Mouse (Mus musculus) C2C12 (cell line): Measurements from ENCODE around the gene Ift52. TPM values are rescaled to one million over a fixed set of nuclear protein-coding genes. Genes with fewer than 3 reads are reported as not detected.

Experiments
- H3K27me3 ChIP-seq: one replicate; pipeline ENCODE4 v1.6.1; 2011; ENCODE audit not compliant: control insufficient read depth, insufficient read depth, insufficient read length
- H3K36me3 ChIP-seq: one replicate; pipeline ENCODE4 v1.6.1; 2011; ENCODE audit not compliant: control insufficient read depth, insufficient read depth
- H3K4me3 ChIP-seq: one replicate; pipeline ENCODE4 v1.5.1; 2011; ENCODE audit warnings: mild to moderate bottlenecking, control low read depth; ENCODE audit not compliant: poor library complexity, insufficient read depth, severe bottlenecking
- H3K79me2 ChIP-seq: one replicate; pipeline ENCODE4 v1.6.1; 2011; ENCODE audit not compliant: control insufficient read depth, insufficient read depth
- H3K79me3 ChIP-seq: one replicate; pipeline ENCODE4 v1.6.1; 2011; ENCODE audit warnings: low read depth, control low read depth
- H3ac ChIP-seq: one replicate; pipeline ENCODE3; 2011; ENCODE audit warnings: low read depth; ENCODE audit not compliant: control insufficient read depth, insufficient read length
- CEBPB ChIP-seq: IDR thresholded peaks from one replicate; pipeline ENCODE4 v1.6.1; 2011; ENCODE audit warnings: low read depth, mild to moderate bottlenecking, control low read depth, moderate library complexity
- CTCF ChIP-seq: IDR thresholded peaks from one replicate; pipeline ENCODE4 v1.5.1; 2011; ENCODE audit not compliant: control insufficient read depth, insufficient read depth, insufficient read length
- FOSL1 ChIP-seq: IDR thresholded peaks from one replicate; pipeline ENCODE4 v1.8.0; 2011; ENCODE audit warnings: mild to moderate bottlenecking, low read length; ENCODE audit not compliant: poor library complexity, insufficient read depth, severe bottlenecking
- MAX ChIP-seq: IDR thresholded peaks from one replicate; pipeline ENCODE4 v1.6.1; 2011; ENCODE audit warnings: mild to moderate bottlenecking, control low read depth
- MYOD1 ChIP-seq: IDR thresholded peaks from one replicate; pipeline ENCODE4 v1.6.1; 2011; ENCODE audit warnings: low read depth; ENCODE audit not compliant: control insufficient read depth, insufficient read length
- MYOG ChIP-seq: IDR thresholded peaks from one replicate; pipeline ENCODE4 v1.6.1; 2011; ENCODE audit not compliant: control insufficient read depth, insufficient read length; ENCODE audit errors: extremely low read depth
- USF1 ChIP-seq: IDR thresholded peaks from one replicate; pipeline ENCODE4 v1.6.1; 2011; ENCODE audit warnings: low read depth, mild to moderate bottlenecking, control low read depth, moderate library complexity
- polyA plus RNA-seq: library from polyadenylated mRNA; unstranded; fragments of >200 nt; fragmentation: generic; extraction: Trizol; gene quantifications from one replicate; pipeline ENCODE4 v1.2.1, GENCODE M21; 2012; ENCODE audit warnings: missing spikeins

Ift52 gene
- polyA plus RNA-seq, 1 experiment: 17.6 TPM

DNA sequence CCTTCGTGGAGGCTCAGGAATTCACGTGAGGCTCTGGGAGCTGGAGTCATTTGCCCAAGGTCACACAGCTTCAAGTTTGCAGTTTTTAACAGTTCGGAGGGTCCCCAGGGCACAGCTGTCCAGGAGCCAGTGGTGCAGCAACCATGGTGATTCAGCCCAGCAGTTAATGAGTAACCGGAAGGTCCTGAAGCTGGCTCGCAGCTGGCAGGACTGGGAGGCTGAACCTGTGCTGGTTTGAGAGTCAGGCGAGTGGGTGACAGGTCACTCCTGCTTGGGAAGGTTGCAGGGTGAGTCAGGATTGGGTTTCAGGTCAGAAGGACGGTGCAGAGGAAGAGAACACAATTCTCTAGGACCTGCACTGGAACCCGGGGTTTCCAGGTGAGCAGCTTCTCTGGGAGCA, 29.9 kb upstream of the Ift52 start, which contains the start of gene Sgk2:
Gene Sgk2, plus strand, starts transcription at position 113 of the 400 bp plus-strand sequence.
- no peak for TF ChIP-seq USF1
- peak; percentile 90 for TF ChIP-seq MYOD1
- Histone ChIP-seq H3K79me3 (no peaks in the 10 kb centered on the region), H3K36me3 (no peaks in the 10 kb centered on the region), H3ac (no peak within 1 kb of the TSS), H3K4me3 (no peak within 1 kb of the TSS), H3K79me2 (no peaks in the 10 kb centered on the region), H3K27me3 (no peaks in the 10 kb centered on the region)

- Histone ChIP-seq H3K27me3 (no peaks in the 10 kb centered on the region), H3K79me2 (no peaks in the 10 kb centered on the region), H3K79me3 (no peaks in the 10 kb centered on the region), H3ac (no peak overlapping the region), H3K4me3 (no peak overlapping the region), H3K36me3 (no peaks in the 10 kb centered on the region)
- TF ChIP-seq CEBPB (no peak), CTCF (no peak), MAX (no peak)
Measured at GRCm38 (mm10) chr2:162988235-162988634, 28.9 kb upstream of the Ift52 start.

DNA sequence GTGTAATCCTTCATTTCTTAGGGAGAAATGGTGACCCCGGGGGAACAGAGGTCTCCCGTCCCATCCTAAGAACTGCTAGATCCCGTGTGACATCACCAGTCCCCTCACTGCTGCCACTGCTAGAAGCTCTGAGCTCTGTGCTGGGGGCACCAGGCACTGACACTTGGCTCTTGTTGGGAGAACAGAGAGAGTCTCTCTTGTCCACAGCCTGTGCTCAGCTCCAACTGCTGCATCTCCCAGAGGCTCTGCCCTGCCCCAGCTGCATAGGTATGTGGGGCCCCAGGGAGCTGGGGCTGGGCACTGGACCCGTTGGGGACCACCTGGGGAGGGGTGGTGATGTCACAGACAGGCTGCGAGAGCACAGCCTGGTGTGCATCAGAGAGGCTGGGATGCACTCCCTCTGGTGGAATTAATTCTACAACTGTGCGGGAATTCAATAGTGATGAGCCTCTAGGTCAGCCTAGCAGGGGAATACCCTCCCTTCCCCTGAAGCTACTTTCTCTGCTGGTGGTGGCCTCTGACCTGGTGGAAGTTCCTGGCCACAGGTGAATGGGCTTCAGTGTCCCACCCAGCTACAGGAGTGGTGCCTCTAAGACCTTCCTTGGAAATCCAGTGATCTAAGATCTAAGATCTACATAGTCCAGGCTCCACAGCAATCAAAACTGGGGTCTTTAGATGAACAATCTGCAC, 25.6 kb upstream of the Ift52 start:
- no peak overlapping the region for H3ac ChIP-seq
- peaks cover 12% of the 10 kb centered on the region for H3K27me3 ChIP-seq
- TF ChIP-seq USF1: no peak
- TF ChIP-seq MAX: no peak
- TF ChIP-seq MYOG: no peak
- no peak for TF ChIP-seq FOSL1
- no peak for TF ChIP-seq CEBPB
- no peak for TF ChIP-seq CTCF
- no peak for TF ChIP-seq MYOD1
- no peaks in the 10 kb centered on the region for H3K36me3 ChIP-seq
- no peaks in the 10 kb centered on the region for H3K79me3 ChIP-seq
- no peaks in the 10 kb centered on the region for H3K79me2 ChIP-seq
- H3K4me3 ChIP-seq: no peak overlapping the region

DNA sequence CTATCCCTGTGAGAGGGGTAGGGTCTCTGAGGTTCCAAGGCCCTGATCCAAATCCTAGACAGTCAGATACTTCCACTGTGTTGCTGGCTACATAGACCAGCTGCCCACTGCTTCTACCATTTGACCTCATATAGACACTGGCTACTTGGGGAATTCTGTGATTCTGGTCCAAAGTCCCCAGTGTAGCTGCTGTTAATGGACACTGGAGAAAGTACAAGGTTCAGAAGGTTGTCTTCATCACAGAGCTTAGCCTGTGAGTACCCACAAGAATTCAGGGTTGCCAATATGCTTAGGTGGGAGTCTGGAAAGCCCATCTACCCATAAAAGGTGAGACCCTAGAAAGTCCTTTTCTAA, 25.1 kb upstream of the Ift52 start:
- no peak for TF ChIP-seq CEBPB
- TF ChIP-seq MYOD1: no peak
- no peak for TF ChIP-seq MYOG
- TF ChIP-seq FOSL1: no peak
- TF ChIP-seq MAX: no peak
- no peak for TF ChIP-seq USF1
- no peak for TF ChIP-seq CTCF
- Histone ChIP-seq H3K36me3 (no peaks in the 10 kb centered on the region), H3K27me3 (peaks cover 12% of the 10 kb centered on the region), H3ac (no peak overlapping the region), H3K79me3 (no peaks in the 10 kb centered on the region), H3K4me3 (no peak overlapping the region), H3K79me2 (no peaks in the 10 kb centered on the region)

DNA sequence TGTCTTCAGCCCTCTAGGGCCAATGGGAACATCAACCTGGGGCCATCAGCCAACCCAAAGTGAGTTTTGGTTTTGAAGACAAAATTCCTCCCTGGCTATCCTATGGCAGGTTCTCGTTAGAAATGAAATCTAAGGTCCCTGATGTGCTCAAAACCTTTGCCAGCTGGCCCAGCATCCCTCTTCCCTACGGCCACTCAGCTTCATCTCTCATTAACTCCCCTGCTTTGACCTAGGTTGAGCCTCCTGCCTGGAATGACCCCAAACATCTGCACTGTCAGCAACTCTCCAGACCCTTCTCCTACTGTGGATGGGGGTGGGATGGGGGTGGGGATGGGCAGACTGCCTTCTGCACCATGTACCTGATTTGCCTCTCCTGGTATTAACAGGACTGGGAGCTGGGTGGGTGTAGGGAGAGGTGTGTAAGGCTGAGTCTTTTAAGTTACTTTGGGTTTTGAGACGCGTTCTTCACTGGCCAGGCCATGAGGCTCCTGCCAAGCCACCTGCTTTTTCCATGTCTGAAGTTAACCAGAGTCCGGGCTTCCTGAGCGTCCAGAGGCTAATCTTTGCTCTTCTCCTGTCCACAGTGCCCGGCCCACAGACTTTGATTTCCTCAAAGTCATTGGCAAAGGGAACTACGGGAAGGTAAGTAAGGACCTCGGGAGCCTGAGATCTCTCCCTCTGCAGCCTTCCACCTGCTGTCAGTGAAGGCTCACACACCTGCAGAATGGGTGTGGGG, 23.1 kb upstream of the Ift52 start:
- Histone ChIP-seq H3K79me2 (no peaks in the 10 kb centered on the region), H3K4me3 (no peak overlapping the region), H3ac (no peak overlapping the region), H3K79me3 (no peaks in the 10 kb centered on the region), H3K36me3 (no peaks in the 10 kb centered on the region), H3K27me3 (peaks cover 12% of the 10 kb centered on the region)
- no peak for TF ChIP-seq MAX
- TF ChIP-seq USF1: no peak
- TF ChIP-seq CEBPB: no peak
- no peak for TF ChIP-seq MYOD1
- no peak for TF ChIP-seq FOSL1
- no peak for TF ChIP-seq MYOG
- no peak for TF ChIP-seq CTCF

GRCm38 (mm10) chr2:162998528-162999230, 18.5 kb upstream of the Ift52 start:
- Histone ChIP-seq H3K79me2 (no peaks in the 10 kb centered on the region), H3K36me3 (no peaks in the 10 kb centered on the region), H3K79me3 (no peaks in the 10 kb centered on the region), H3ac (no peak overlapping the region), H3K27me3 (peaks cover 12% of the 10 kb centered on the region), H3K4me3 (no peak overlapping the region)
- TF ChIP-seq CTCF: peak; percentile 51
- TF ChIP-seq MAX: no peak
- no peak for TF ChIP-seq MYOD1
